18 mouse cellular contexts compared by ENCODE assay signal in genomic region chr3:89968509-89968908, GRCm38 (mm10).
"Had no signal": no experiment of that assay in that cellular context is flagged by ENCODE, and none has a peak within 500 bp of the region (broad histone marks: within the 10 kb centered on the region; RNA-seq: fewer than 3 reads in every experiment).

No protein-coding gene starts in this region.

- H3K36me3 ChIP-seq: midbrain, embryonic 13.5 days; midbrain, embryonic 15.5 days; neural tube, embryonic 13.5 days; neural tube, embryonic 15.5 days had no signal

- H3K27ac ChIP-seq: macrophage; midbrain, embryonic 13.5 days; midbrain, embryonic 15.5 days; neural tube, embryonic 13.5 days; neural tube, embryonic 15.5 days had no signal

- H3K9ac ChIP-seq: lung, embryonic 14.5 days; midbrain, embryonic 13.5 days; midbrain, embryonic 15.5 days; neural tube, embryonic 13.5 days; neural tube, embryonic 15.5 days had no signal

- H3K9me3 ChIP-seq: megakaryocyte, embryonic 14.5 days; midbrain, embryonic 13.5 days; midbrain, embryonic 15.5 days; neural tube, embryonic 13.5 days; neural tube, embryonic 15.5 days had no signal

- H3K4me2 ChIP-seq: lung, embryonic 14.5 days; midbrain, embryonic 11.5 days; midbrain, embryonic 13.5 days; midbrain, embryonic 15.5 days; neural tube, embryonic 13.5 days; neural tube, embryonic 15.5 days had no signal

- DNase-seq: lung, adult 18-20 months; lung, embryonic 14.5 days; lung, postnatal 10 days; retina, postnatal 1 day; right cerebral cortex, adult 18-20 months; right cerebral cortex, postnatal 25 days; right cerebral cortex, postnatal 4 days; spleen, adult 18-20 months; thymus, adult 18-20 months; thymus, postnatal 14 days; thymus, postnatal 36 days had no signal

- ATAC-seq: midbrain, embryonic 13.5 days; midbrain, embryonic 15.5 days had no signal

- H3K27me3 ChIP-seq: midbrain, embryonic 13.5 days; midbrain, embryonic 15.5 days; neural tube, embryonic 13.5 days; neural tube, embryonic 15.5 days had no signal

- H3K4me3 ChIP-seq: megakaryocyte, embryonic 14.5 days; midbrain, embryonic 13.5 days; midbrain, embryonic 15.5 days; neural tube, embryonic 13.5 days; neural tube, embryonic 15.5 days had no signal
